Mouse (Mus musculus): ENCODE measurements around the gene Tmem200a. TPM values are rescaled to one million over a fixed set of nuclear protein-coding genes. Genes with fewer than 3 reads are reported as not detected.

Tmem200a gene
- total and polyA plus RNA-seq, 2 experiments from 2014 or later: 0.11 to 2.0 TPM

GRCm38 (mm10) chr10:26082081-26082480, 3.2 kb upstream of the Tmem200a start:
- H3K27me3 ChIP-seq (ENCODE audit: control insufficient read depth, insufficient read depth, low read length): peaks cover 21% of the 10 kb centered on the region
- 56% methylated on average over 4 of the region's 4 CpGs for WGBS
- no peak for TF ChIP-seq EP300 (IDR thresholded peaks at IDR 0.05; ENCODE audit: low read depth)
- TF ChIP-seq CTCF (IDR thresholded peaks at IDR 0.05; ENCODE audit: low read depth): no peak
- ATAC-seq (ENCODE audit: insufficient read depth, low read depth): no peak
- peaks cover 7% of the 10 kb centered on the region for H3K4me1 ChIP-seq (ENCODE audit: control insufficient read depth, insufficient read depth)
- no peaks in the 10 kb centered on the region for H3K9me3 ChIP-seq (replicated peaks; ENCODE audit: control insufficient read depth, low read length)
- H3K36me3 ChIP-seq (replicated peaks; ENCODE audit: control insufficient read depth, insufficient read depth, low read length): no peaks in the 10 kb centered on the region
- no peak overlapping the region for H3K27ac ChIP-seq (ENCODE audit: low read depth)
- no peak overlapping the region for H3K4me2 ChIP-seq (ENCODE audit: low read depth, low read length)
- H3K9ac ChIP-seq (replicated peaks; ENCODE audit: low read depth, low read length): no peak overlapping the region
- no peak overlapping the region for H3K4me3 ChIP-seq (ENCODE audit: low read depth, low read length)
- DNase-seq (ENCODE audit: low spot score): no peak

GRCm38 (mm10) chr10:26079678-26080077, 826 bp upstream of the Tmem200a start:
- no peak for TF ChIP-seq CTCF (IDR thresholded peaks at IDR 0.05; ENCODE audit: low read depth)
- TF ChIP-seq EP300 (IDR thresholded peaks at IDR 0.05; ENCODE audit: low read depth): no peak
- H3K9me3 ChIP-seq (replicated peaks; ENCODE audit: control insufficient read depth, low read length): no peaks in the 10 kb centered on the region
- peaks cover 7% of the 10 kb centered on the region for H3K4me1 ChIP-seq (ENCODE audit: control insufficient read depth, insufficient read depth)
- no peak overlapping the region for H3K4me3 ChIP-seq (ENCODE audit: low read depth, low read length)
- H3K27ac ChIP-seq (ENCODE audit: low read depth): no peak overlapping the region
- DNase-seq (ENCODE audit: low spot score): no peak
- H3K36me3 ChIP-seq (replicated peaks; ENCODE audit: control insufficient read depth, insufficient read depth, low read length): no peaks in the 10 kb centered on the region
- no peak overlapping the region for H3K4me2 ChIP-seq (ENCODE audit: low read depth, low read length)
- H3K9ac ChIP-seq (replicated peaks; ENCODE audit: low read depth, low read length): no peak overlapping the region
- ATAC-seq (ENCODE audit: insufficient read depth, low read depth): no peak
- H3K27me3 ChIP-seq (ENCODE audit: control insufficient read depth, insufficient read depth, low read length): peaks cover 30% of the 10 kb centered on the region
- 59% methylated on average over 3 of the region's 3 CpGs for WGBS

GRCm38 (mm10) chr10:26077671-26078481, 976 bp downstream of the Tmem200a start, which contains the start of gene Gm9767:
Gene Gm9767, plus strand, starts transcription at chr10:26078255.
- H3K9me3 ChIP-seq (replicated peaks; ENCODE audit: control insufficient read depth, low read length): no peaks in the 10 kb centered on the region
- peak within 1 kb of the TSS; percentile 59 for H3K4me3 ChIP-seq (ENCODE audit: low read depth, low read length)
- H3K4me1 ChIP-seq (ENCODE audit: control insufficient read depth, insufficient read depth): peaks cover 7% of the 10 kb centered on the region
- ATAC-seq (ENCODE audit: insufficient read depth, low read depth): no peak
- H3K9ac ChIP-seq (replicated peaks; ENCODE audit: low read depth, low read length): peak within 1 kb of the TSS; percentile 16; the same call in 1 of the 2 replicates
- no peak for TF ChIP-seq EP300 (IDR thresholded peaks at IDR 0.05; ENCODE audit: low read depth)
- no peak for TF ChIP-seq CTCF (IDR thresholded peaks at IDR 0.05; ENCODE audit: low read depth)
- peaks cover 30% of the 10 kb centered on the region for H3K27me3 ChIP-seq (ENCODE audit: control insufficient read depth, insufficient read depth, low read length)
- peak within 1 kb of the TSS; percentile 97 for H3K4me2 ChIP-seq (ENCODE audit: low read depth, low read length)
- DNase-seq (ENCODE audit: low spot score): no peak
- 3% methylated on average over 49 of the region's 52 CpGs for WGBS
- no peaks in the 10 kb centered on the region for H3K36me3 ChIP-seq (replicated peaks; ENCODE audit: control insufficient read depth, insufficient read depth, low read length)
- no peak within 1 kb of the TSS for H3K27ac ChIP-seq (ENCODE audit: low read depth)

GRCm38 (mm10) chr10:26076949-26077348, 1.9 kb downstream of the Tmem200a start:
- no peak for DNase-seq (ENCODE audit: low spot score)
- 84% methylated on average over 9 of the region's 9 CpGs for WGBS
- Histone ChIP-seq H3K4me3 (ENCODE audit: low read depth, low read length) (no peak overlapping the region), H3K9ac (replicated peaks; ENCODE audit: low read depth, low read length) (no peak overlapping the region), H3K36me3 (replicated peaks; ENCODE audit: control insufficient read depth, insufficient read depth, low read length) (no peaks in the 10 kb centered on the region), H3K4me2 (ENCODE audit: low read depth, low read length) (no peak overlapping the region), H3K4me1 (ENCODE audit: control insufficient read depth, insufficient read depth) (peaks cover 7% of the 10 kb centered on the region), H3K9me3 (replicated peaks; ENCODE audit: control insufficient read depth, low read length) (no peaks in the 10 kb centered on the region), H3K27me3 (ENCODE audit: control insufficient read depth, insufficient read depth, low read length) (peaks cover 30% of the 10 kb centered on the region), H3K27ac (ENCODE audit: low read depth) (no peak overlapping the region)
- no peak for ATAC-seq (ENCODE audit: insufficient read depth, low read depth)
- TF ChIP-seq CTCF (IDR thresholded peaks at IDR 0.05; ENCODE audit: low read depth): no peak
- TF ChIP-seq EP300 (IDR thresholded peaks at IDR 0.05; ENCODE audit: low read depth): no peak

- no peaks in the 10 kb centered on the region for H3K36me3 ChIP-seq (replicated peaks; ENCODE audit: control insufficient read depth, insufficient read depth, low read length)
- H3K27me3 ChIP-seq (ENCODE audit: control insufficient read depth, insufficient read depth, low read length): peaks cover 7% of the 10 kb centered on the region; the same call in 1 of the 2 replicates
- ATAC-seq (ENCODE audit: insufficient read depth, low read depth) (no peak), DNase-seq (ENCODE audit: low spot score) (no peak)
- H3K27ac ChIP-seq (ENCODE audit: low read depth): no peak overlapping the region
- no peak overlapping the region for H3K4me3 ChIP-seq (ENCODE audit: low read depth, low read length)
- no peak overlapping the region for H3K4me2 ChIP-seq (ENCODE audit: low read depth, low read length)
- H3K4me1 ChIP-seq (ENCODE audit: control insufficient read depth, insufficient read depth): no peaks in the 10 kb centered on the region
- no peaks in the 10 kb centered on the region for H3K9me3 ChIP-seq (replicated peaks; ENCODE audit: control insufficient read depth, low read length)
- WGBS: 71% methylated on average over 5 of the region's 5 CpGs
- no peak for TF ChIP-seq CTCF (IDR thresholded peaks at IDR 0.05; ENCODE audit: low read depth)
- TF ChIP-seq EP300 (IDR thresholded peaks at IDR 0.05; ENCODE audit: low read depth): no peak
- H3K9ac ChIP-seq (replicated peaks; ENCODE audit: low read depth, low read length): no peak overlapping the region
Observed at GRCm38 (mm10) chr10:26071986-26072385, 6.9 kb downstream of the Tmem200a start.
